Mouse (Mus musculus) layer of hippocampus, adult 2 months (tissue): Measurements from ENCODE around the gene Ptrh2. TPM values are rescaled to one million over a fixed set of nuclear protein-coding genes. Genes with fewer than 3 reads are reported as not detected.

Experiments
- DNase-seq, 2 experiments: peaks; one replicate each; pipeline ENCODE4 v3.0.0; 2022; ENCODE audit warnings: low spot score in 2 of 2
- H3K27ac ChIP-seq: fragments of 200-600 bp; 2 replicates; pipeline ENCODE4 v1.8.1; 2022
- H3K4me3 ChIP-seq: fragments of 200-600 bp; 2 replicates; pipeline ENCODE4 v1.8.1; 2022; ENCODE audit warnings: mild to moderate bottlenecking
- CTCF ChIP-seq: fragments of 200-600 bp; conservative IDR thresholded peaks from 2 replicates; pipeline ENCODE4 v1.8.1; 2022; ENCODE audit warnings: antibody characterized with exemption, mild to moderate bottlenecking, moderate library complexity
- total RNA-seq, 2 experiments: library from RNA; stranded (reverse); gene quantifications; 2 replicates each; pipeline ENCODE4 v1.2.3; 2021

Ptrh2 gene
- total RNA-seq, 2 experiments from 2014 or later = 9.0 to 10.1 TPM

- Histone ChIP-seq H3K4me3 (no peak overlapping the region), H3K27ac (no peak overlapping the region)
- DNase-seq = no peak
- no peak for TF ChIP-seq CTCF
Observed at GRCm38 (mm10) chr11:86654096-86654495, 29.7 kb upstream of the Ptrh2 start.

GRCm38 (mm10) chr11:86655671-86656070 lies 28.1 kb upstream of the Ptrh2 start:
- no peak overlapping the region for H3K4me3 ChIP-seq

DNA sequence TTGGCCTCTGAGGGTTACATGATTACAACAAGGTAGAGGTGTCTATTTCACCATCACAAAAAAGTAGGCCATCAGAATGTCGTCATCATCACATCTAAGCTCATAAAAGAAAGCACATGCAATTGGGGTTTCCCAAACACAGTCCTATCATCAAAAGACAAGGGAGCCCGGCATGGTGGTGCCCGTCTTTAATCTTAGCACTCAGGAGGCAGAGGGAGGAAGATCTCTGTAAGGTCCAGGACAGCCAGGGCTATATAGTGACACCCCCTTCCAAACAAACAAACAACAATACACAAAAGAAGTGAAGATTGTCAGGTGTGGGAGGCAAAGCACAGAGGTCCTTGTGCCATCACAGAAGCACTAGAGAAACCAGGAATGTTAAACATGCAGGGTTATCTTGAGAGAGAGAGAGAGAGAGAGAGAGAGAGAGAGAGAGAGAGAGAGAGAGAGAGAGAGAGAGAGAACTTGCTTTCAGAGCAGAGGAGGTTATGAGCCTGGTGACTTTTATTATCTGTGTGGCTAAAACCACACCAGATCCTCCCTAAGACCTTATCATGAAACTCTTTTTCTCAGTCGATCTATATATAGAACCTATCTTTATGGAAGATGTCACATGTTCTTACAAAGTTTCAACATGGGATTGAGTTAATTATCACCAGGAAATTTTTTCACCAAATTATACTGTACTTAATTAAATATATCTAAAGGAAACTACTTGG lies 26.8 kb upstream of the Ptrh2 start:
- DNase-seq = no peak
- Histone ChIP-seq H3K27ac (no peak overlapping the region), H3K4me3 (no peak overlapping the region)
- TF ChIP-seq CTCF = no peak

More at GRCm38 (mm10) chr11:86655671-86656070, 28.1 kb upstream of the Ptrh2 start:
- no peak for DNase-seq
- H3K27ac ChIP-seq = no peak overlapping the region; the same call in 1 of the 2 replicates
- TF ChIP-seq CTCF = peak; percentile 82

DNA sequence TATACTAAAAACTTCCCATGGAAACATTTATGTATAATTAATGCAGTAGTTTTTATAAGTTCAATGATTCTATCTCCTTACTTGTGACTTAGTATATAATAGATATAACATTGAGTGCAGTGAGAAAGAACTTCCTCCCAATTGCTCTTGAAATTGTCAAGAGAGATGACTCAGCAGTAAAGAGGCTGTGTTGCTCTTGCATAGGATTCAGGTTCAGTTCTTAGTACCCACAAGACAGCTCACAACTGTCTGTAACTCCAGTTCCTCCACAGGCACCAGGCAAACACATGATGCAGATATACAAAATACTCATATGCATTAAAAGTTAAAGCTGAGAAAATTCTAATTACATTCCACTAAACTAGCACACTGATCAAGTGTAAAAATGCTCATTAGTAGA lies 25.9 kb upstream of the Ptrh2 start:
- no peak for TF ChIP-seq CTCF

DNA sequence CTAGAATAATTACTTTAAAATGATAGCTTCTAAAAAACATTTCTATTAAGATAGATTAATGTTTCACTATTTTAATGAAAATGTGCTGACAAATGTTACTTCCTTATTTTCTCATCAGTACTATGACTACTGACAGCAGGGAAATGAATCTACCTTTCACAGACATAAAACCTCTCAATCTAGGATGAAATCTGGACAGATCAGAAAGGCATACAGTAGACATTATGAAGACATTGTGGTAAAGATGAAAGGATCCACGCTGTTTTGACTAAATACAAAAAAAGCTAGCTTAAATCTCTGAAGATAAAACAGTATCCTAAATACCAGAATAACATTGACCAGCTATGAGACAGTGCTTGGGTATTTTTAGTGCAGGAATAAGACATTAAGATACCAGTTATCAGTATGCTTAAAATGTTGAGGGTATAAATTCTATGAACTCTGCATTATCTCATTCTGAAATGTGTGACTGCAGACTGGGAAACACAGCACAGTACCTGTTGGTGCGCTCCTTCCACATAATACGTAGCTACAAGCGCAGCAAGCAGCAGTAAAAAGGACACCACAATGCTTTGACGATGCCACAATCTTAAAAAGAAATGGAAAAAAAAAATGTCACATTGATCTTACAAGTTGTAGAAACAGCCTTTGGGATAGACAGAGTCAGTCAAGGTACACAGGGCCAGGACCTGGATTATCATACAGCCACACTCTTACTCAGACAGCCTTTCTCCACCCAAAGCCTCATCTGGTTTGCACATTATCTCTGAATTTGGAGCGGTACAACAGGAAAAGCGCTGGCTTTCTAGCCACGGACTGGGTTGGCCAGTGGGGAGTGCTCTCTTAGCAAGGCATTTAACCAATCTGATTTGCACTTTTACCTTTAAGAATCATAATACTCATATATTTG lies 20.5 kb upstream of the Ptrh2 start:
- DNase-seq = no peak
- Histone ChIP-seq H3K27ac (no peak overlapping the region), H3K4me3 (no peak overlapping the region)
- TF ChIP-seq CTCF = no peak

More for the DNA sequence above, 25.9 kb upstream of the Ptrh2 start:
- Histone ChIP-seq H3K4me3 (no peak overlapping the region), H3K27ac (no peak overlapping the region)
- DNase-seq = no peak

- TF ChIP-seq CTCF = no peak
- H3K4me3 ChIP-seq = no peak overlapping the region
- H3K27ac ChIP-seq = no peak overlapping the region
- no peak for DNase-seq
Observed at GRCm38 (mm10) chr11:86663977-86664376, 19.8 kb upstream of the Ptrh2 start.

DNA sequence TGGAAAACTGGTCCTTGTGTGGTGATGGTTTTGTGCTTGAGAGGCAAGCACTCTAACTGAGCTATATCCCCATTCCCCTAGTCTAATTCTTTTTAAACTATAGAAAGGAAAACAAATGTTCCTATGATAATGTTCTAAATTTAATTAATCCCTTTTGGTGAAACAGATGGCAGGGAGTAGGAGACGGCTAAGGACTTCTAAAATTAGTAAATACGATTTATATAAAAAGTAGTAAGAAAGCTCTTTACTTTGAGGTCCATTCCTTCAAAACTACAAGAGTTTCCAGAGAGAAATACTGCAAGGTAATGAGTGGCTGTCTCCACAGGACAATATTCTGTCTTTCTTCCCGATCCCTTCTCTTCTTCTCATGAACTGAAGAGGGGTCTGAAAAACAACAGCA lies 19.4 kb upstream of the Ptrh2 start:
- no peak for DNase-seq
- TF ChIP-seq CTCF = no peak
- no peak overlapping the region for H3K4me3 ChIP-seq
- H3K27ac ChIP-seq = no peak overlapping the region

DNA sequence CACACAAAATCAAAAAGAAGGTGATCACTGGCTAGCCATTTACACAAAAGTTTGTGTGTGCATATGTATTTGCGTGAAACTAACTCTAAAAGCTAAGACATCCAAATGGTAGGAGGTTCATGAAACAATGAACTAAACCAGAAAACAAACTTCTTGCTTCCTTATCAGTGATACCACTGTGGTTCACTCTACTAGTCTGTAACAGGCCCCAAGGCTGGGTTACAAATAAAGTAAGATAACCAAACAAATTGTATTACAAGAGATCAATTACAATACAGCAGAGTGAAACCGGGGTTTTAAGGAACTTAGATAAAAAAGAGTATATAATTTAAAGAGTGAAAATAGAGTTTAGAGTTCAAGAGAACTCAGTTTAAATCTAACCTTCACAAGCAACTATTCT lies 16.2 kb upstream of the Ptrh2 start:
- no peak for TF ChIP-seq CTCF
- no peak overlapping the region for H3K4me3 ChIP-seq
- no peak overlapping the region for H3K27ac ChIP-seq
- no peak for DNase-seq

DNA sequence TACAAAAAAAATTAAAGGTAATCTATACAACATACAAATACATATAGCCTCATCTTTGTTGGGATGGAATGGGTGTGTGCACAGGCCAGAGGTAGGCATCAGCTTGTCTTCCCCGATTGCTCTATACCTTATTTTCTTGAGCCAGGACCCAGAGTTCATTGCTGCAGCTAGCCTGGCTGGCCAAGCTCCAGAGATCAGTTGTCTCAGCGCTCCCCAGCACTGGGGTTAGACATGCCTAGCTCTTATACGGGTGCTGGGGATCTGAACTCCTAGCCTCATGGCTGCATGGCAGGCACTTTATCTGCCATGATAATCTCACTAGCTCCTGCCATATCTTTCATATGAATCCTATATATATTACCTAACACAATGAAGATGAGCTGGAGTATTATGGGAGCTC lies 15.6 kb upstream of the Ptrh2 start:
- Histone ChIP-seq H3K27ac (no peak overlapping the region), H3K4me3 (no peak overlapping the region)
- DNase-seq = no peak
- no peak for TF ChIP-seq CTCF

GRCm38 (mm10) chr11:86671041-86671675 lies 12.6 kb upstream of the Ptrh2 start:
- Histone ChIP-seq H3K4me3 (no peak overlapping the region), H3K27ac (peak overlapping the region; percentile 68)
- peak in 1 of 2 experiments; percentile 34 for DNase-seq
- 0 out of 2 replicates have a peak, but pooled peaks have one; percentile 6 for TF ChIP-seq CTCF

- TF ChIP-seq CTCF = no peak
- no peak for DNase-seq
- peak overlapping the region; percentile 74 for H3K27ac ChIP-seq
- no peak overlapping the region for H3K4me3 ChIP-seq
Observed at GRCm38 (mm10) chr11:86672772-86673171, 11.0 kb upstream of the Ptrh2 start.

DNA sequence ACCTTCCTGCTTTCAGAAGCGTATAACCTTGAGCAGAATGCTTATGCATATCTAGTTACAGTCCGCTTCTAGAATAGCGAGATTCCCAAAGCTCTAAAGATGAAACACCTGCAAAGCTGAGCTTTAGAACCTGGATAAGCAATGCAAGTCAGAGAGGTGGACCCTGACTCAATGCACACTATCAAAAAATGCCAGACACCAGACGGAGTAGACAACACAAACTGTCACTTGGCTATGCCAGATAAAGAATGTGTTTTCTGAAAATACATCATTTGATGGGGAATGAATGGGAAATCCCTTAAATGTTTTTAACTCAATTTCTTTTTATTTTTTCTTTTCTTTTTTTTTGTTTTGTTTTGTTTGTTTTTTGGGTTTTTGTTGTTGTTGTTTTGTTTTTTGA lies 8.3 kb upstream of the Ptrh2 start:
- no peak for TF ChIP-seq CTCF
- no peak overlapping the region for H3K4me3 ChIP-seq
- H3K27ac ChIP-seq = peak overlapping the region; percentile 74
- no peak for DNase-seq

DNA sequence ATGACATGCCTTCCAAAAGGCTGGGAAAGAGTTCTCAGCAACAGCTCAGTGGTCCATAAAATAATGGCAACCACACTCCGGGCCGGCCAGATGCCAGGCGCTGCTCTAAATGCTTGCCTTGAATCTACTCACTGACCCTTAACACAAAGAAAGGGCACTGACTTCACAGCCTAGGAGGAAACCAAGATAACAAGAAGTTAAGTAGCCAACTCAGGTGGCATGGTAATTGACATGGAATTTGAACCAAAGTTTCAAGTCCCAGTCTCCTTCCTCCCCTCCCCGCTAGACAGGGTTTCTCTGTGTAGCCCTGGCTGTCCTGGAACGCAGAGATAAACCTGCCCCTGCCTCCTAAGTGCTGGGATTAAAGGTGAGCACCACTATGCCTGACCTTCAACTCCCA lies 4.8 kb upstream of the Ptrh2 start:
- TF ChIP-seq CTCF = no peak
- Histone ChIP-seq H3K4me3 (no peak overlapping the region), H3K27ac (no peak overlapping the region; the same call in 1 of the 2 replicates)
- DNase-seq = no peak
